Mouse (Mus musculus): ENCODE results near the gene Cacna1a.
"Not testable (repeated sequence)": the region's sequence is repeated elsewhere in the genome, so short reads cannot be mapped to it uniquely, and the experiment has no call there.

Cacna1a gene

GRCm38 (mm10) chr8:84593143-84593542 lies 204.9 kb downstream of the Cacna1a start:
- DNase-seq (ENCODE audit: low spot score) = no peak

GRCm38 (mm10) chr8:84594099-84594780 lies 206.0 kb downstream of the Cacna1a start:
- DNase-seq (ENCODE audit: low spot score) = peak; percentile 84

GRCm38 (mm10) chr8:84595648-84596047 lies 207.4 kb downstream of the Cacna1a start:
- peak; percentile 79 for DNase-seq (ENCODE audit: low spot score)

DNA sequence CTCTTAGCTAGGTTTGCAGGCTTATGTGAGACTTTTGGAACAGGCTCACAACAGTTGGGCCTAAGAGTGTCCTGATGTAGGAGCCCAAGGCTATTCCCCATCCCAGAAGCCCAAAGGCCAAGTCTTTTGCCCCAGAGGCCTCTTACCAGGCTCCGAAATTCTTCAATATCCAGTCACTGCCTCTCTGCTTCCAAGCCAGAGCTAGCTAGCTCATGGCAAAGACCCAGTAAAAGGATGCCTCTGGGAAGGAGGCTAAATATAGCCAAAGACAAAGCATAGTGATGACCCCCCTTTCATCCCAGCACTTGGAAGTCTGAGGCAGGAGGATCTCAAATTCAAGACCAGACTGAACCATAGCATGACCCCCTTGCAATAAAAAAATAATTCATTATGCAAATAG lies 211.2 kb downstream of the Cacna1a start:
- no peak for DNase-seq (ENCODE audit: low spot score)

GRCm38 (mm10) chr8:84600311-84600907 lies 212.2 kb downstream of the Cacna1a start:
- DNase-seq (ENCODE audit: low spot score) = peak; percentile 73

- DNase-seq (ENCODE audit: low spot score) = no peak
Observed at GRCm38 (mm10) chr8:84601221-84601751, 213.0 kb downstream of the Cacna1a start.

DNA sequence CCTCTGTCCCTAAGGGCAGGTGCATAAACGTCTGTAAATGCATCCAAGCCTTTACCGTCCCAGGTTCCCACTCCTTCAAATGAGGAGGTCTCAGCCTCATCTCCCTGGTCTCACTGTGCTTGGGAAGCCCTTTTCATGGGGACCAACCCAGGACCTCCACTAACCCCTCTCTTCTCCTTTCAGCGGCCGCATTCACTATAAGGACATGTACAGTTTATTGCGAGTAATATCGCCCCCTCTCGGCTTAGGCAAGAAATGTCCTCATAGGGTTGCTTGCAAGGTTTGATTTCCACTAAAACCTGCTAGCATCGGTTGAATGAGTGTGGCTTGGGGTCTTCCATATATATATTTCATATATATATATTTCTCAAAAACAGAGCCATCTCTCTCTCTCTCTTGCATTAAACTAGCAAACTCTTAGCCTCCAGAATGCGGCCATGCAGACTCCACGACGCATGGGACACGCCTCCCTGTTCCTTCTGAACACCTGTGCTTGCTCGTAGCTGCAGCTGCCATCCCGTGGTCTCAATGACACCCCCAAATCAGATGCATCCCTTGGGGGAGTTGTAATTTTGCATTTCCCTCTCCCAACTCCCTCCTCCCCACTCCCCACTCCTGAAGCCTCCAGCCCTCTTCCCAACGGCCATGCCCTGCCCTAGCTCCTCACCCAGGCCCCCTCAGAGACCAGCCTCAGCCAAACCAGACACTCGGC lies 226.4 kb downstream of the Cacna1a start:
- peak; percentile 43 for DNase-seq (ENCODE audit: low spot score)

DNA sequence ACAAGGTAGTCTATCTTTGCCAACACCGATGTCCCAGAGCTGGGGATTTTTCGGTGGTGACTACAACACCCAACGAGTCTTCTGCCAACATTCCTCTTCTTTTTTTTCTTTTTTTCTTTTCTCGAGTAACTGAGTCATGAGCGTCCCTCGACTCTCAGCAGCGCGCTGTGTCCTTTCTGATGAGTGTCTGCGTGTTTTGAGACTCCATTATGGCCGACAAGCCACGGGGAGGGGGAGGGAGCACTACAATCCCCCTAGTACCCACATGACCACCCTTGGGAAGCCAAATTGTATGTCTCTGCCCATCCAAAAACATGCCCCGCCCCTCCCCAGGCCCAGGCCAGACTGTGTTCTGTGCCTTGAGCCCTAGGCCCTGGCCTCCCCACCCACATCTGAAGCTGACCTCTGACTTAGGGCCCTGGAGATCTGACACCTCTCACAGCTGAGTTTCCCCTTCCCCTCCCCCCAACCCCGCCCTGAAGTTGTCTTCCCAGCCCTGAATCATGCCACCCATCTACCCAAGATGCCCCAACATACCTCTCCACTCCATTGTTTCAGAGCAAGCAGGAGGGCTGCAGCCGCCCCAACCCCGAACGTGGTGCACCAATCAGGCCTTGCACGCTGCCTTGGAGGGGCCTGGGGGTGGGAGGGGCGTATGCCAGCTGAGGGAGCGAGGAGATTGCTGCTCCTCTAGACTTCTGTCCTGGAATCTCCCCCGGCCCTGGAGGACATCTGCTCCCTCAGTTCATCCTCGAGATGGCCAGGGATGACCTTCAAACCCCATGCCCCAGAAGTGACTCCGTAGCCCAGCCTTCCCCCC lies 227.6 kb downstream of the Cacna1a start:
- no peak for DNase-seq (ENCODE audit: low spot score)

- no peak for DNase-seq (ENCODE audit: low spot score)
Observed at GRCm38 (mm10) chr8:84617005-84617404, 228.8 kb downstream of the Cacna1a start.

DNA sequence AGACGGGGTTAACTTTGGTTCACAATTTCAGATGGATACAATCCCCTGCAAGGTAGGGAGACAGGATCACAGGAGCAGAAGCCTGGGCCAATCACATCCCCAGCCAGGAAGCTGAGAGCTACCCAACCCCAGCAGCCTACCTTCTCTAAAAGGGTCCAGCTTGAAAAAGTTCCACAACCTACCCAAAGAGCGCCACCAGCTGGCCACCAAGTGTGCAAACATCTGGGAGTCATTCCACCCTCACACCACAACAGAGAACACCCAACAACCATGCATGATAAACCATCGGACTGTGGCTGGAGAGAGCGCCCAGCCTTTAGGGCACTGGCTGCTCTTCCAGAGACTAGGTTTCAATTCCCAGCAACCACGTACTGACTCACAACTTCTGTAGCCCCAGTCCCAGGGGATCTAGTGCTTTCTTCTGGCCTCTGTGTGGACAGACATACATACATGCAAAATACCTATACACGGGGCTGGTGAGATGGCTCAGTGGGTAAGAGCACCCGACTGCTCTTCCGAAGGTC lies 232.9 kb downstream of the Cacna1a start:
- no peak for DNase-seq (ENCODE audit: low spot score)

- DNase-seq (ENCODE audit: low spot score) = not testable (repeated sequence)
Observed at GRCm38 (mm10) chr8:84623425-84623824, 235.2 kb downstream of the Cacna1a start.

DNA sequence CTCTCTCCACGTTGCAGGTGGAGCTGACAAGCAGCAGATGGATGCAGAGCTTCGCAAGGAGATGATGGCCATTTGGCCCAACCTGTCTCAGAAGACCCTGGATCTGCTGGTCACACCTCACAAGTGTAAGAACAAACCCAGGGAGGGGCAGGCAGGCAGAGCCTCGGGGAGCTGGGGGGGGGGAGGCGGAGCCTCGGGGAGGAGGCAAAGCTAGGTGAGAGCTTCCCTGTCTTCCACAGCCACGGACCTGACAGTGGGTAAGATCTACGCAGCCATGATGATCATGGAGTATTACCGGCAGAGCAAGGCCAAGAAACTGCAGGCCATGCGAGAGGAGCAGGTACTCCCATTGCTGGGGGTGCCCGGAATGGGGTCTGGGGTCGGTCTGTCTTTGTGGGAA lies 241.3 kb downstream of the Cacna1a start:
- no peak for DNase-seq (ENCODE audit: low spot score)

GRCm38 (mm10) chr8:84630145-84630544 lies 241.9 kb downstream of the Cacna1a start:
- no peak for DNase-seq (ENCODE audit: low spot score)

DNA sequence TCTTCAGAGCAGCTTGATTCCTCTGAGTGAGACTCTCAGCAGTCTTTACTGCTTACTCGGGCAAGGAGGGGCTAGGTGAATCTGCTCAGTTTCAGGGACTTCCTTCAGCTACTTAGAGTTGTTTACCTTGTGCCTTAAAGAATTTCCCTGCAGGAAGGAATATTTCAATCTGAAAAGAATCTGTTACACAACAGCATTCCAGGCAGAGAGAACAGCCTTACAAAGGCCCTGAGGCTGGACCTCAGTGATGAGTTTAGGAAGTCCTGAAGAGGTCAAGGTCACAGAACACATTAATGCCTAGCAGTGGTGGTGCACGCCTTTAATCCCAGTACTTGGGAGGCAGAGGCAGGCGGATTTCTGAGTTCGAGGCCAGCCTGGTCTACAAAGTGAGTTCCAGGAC lies 243.6 kb downstream of the Cacna1a start:
- no peak for DNase-seq (ENCODE audit: low spot score)

- DNase-seq (ENCODE audit: low spot score) = peak; percentile 45
Observed at GRCm38 (mm10) chr8:84633841-84634584, 245.8 kb downstream of the Cacna1a start.

DNA sequence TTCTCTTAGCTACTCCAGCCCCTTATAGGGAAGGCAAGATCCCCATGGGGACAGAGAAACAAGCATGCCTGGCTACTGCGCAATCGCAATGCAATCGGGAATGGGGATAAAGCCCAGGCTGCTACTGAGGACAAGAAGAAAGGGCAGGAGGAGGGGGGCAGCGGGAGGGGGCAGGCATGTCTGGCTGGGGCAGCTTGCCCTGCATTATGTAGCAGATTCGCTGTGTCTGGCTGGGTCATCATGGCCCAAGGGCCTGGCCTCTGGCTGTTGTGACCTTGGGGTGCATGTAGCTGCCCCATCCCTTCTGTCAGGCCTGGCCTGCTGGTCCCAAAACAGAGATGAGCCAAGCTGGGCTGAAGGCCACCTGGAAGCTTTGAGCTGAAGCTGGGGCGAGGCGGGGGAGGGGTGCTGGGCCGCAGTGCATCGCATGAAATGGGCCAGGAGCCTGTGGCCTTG lies 246.6 kb downstream of the Cacna1a start:
- peak; percentile 70 for DNase-seq (ENCODE audit: low spot score)

DNA sequence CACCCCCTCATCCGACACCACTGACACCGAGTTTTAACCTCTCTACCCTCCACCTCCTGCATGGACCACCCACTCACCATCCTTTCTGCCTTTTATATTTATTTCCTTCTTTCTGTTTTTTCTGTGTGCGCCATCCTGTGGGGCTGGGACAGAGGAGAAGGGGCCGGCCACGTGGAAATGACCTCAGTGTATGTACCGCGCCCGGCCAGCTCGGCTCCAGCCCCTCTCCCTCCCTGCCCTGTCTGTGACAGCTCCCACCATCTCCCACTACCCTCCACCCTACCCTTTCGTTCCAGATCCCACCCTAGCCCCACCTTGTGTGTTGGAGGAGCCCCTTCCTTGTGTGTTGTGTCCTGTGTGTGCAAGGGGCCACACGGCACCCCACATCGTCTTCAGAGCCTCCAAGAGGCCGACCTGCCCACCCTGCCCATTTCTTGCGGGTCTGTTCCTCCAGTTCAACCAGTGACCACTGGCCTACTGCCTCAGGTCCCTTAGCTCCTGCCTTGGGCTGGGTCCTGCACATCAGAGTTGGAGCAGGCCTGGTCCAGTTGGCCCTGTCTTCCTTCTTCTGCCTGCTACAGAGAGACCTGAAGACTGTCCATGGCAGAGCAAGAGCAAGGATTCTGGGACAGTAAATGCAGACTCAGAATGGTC lies 247.3 kb downstream of the Cacna1a start:
- DNase-seq (ENCODE audit: low spot score) = no peak

DNA sequence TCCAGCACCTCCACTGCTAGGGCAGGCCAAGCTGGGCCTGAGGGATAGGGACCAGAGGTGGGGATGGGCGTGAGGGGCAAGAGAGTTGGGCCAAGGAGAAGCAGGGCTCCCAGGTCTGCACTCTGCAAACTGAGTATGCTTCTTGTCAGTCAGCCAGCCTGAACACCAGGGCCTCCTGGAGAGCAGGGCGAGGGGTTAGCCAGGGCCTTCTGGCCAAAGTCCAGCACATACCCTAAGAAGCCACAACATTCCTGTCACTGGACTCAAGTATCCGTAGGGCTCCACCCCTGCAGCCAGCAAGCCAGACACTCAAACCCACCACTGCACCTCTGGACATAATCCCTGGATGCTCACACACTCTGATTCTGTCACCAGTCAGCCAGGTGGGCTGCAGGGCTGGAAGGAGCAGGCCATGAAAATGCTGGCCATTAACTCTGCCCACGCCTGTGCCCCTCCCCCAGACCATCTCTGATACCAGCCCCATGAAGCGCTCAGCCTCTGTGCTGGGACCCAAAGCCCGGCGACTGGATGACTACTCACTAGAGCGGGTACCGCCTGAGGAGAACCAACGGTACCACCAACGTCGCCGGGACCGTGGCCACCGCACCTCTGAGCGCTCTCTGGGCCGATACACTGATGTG lies 247.9 kb downstream of the Cacna1a start:
- no peak for DNase-seq (ENCODE audit: low spot score)

DNA sequence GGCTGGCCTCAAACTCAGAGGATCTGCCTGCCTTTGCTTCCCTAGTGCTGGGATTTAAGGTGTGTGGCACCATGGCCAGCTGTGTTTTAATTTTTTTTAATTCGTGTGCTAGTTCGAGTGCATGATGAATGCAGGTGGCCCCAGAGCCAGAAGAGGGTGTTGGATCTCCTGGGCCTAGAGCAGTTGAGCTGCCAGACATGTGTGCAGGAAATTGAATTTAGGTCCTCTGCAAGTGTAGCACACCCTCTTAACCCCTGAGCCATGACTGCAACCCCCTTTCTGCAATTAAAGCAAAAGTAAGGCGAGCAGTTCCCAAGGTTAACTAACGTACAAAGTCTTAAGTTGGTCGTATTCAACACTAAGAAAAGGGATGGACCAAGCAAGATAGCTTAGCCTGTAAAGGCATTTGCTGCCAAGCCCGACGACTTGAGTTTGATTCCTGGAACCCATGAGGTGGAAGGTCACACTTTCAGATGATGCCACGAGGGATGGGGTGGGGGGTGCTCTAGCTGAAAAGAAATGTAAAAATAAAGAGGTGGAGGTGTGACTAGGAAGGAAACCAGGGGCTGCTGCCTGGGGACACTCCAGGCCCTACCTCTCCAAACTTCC lies 249.8 kb downstream of the Cacna1a start:
- DNase-seq (ENCODE audit: low spot score) = no peak
